Mouse (Mus musculus) small intestine, adult 2 months (tissue): ENCODE measurements around the gene Aldh3b1. TPM values are rescaled to one million over a fixed set of nuclear protein-coding genes. Genes with fewer than 3 reads are reported as not detected.

ENCODE experiments used
- H3K27ac ChIP-seq: fragments of 200-500 bp; 2 replicates; pipeline ENCODE4 v1.5.1; 2012; ENCODE audit warnings: low read depth, low read length, control low read depth, inconsistent platforms; ENCODE audit not compliant: insufficient read depth
- H3K27me3 ChIP-seq: fragments of 200-500 bp; 2 replicates; pipeline ENCODE4 v1.6.1; 2012; ENCODE audit warnings: mild to moderate bottlenecking, moderate library complexity, low read length, inconsistent platforms; ENCODE audit not compliant: control insufficient read depth, insufficient read depth
- H3K36me3 ChIP-seq: fragments of 200-500 bp; 2 replicates; pipeline ENCODE4 v1.6.1; 2012; ENCODE audit warnings: mild to moderate bottlenecking, low read length, control low read depth, inconsistent platforms; ENCODE audit not compliant: control insufficient read depth, insufficient read depth
- H3K4me1 ChIP-seq: fragments of 200-500 bp; 2 replicates; pipeline ENCODE4 v1.6.1; 2012; ENCODE audit warnings: low read length, inconsistent platforms, mixed read lengths; ENCODE audit not compliant: control insufficient read depth, insufficient read depth, insufficient read length
- H3K4me3 ChIP-seq: fragments of 200-500 bp; 2 replicates; pipeline ENCODE4 v1.5.1; 2012; ENCODE audit warnings: low read depth, mild to moderate bottlenecking, control low read depth, inconsistent platforms, low read length, moderate library complexity
- CTCF ChIP-seq: fragments of 200-500 bp; IDR thresholded peaks from 2 replicates; pipeline ENCODE4 v1.5.1; 2012; ENCODE audit warnings: low read depth, mild to moderate bottlenecking, control low read depth, inconsistent platforms, low read length, moderate library complexity, mixed read lengths; ENCODE audit not compliant: insufficient replicate concordance, insufficient read length; ENCODE audit errors: extremely low read depth
- POLR2A ChIP-seq: fragments of 200-500 bp; IDR thresholded peaks from 2 replicates; pipeline ENCODE4 v1.6.1; 2012; ENCODE audit warnings: low read depth, mild to moderate bottlenecking, control low read depth, inconsistent platforms, low read length, moderate library complexity
- WGBS: fragments of 180-500 bp; shearing (Covaris S2); methylation state at CpG from one replicate; pipeline ENCODE4 v1.1.7; 2018; 5-methylcytosine and 5-hydroxymethylcytosine counted together
- polyA plus RNA-seq: library from polyadenylated mRNA; depleted of rRNA; stranded (reverse); fragments of >200 nt; gene quantifications from 2 replicates; pipeline ENCODE4 v1.2.3, GENCODE M21; 2012; rRNA removed

The Aldh3b1 gene
- polyA plus RNA-seq, 1 experiment = 43.0 TPM

- H3K27ac ChIP-seq = no peak overlapping the region
- no peak overlapping the region for H3K4me3 ChIP-seq
- 21% methylated on average over 4 of the region's 4 CpGs for WGBS
- peaks cover 8% of the 10 kb centered on the region for H3K36me3 ChIP-seq
- TF ChIP-seq POLR2A = no peak
- TF ChIP-seq CTCF = no peak
- peaks cover 10% of the 10 kb centered on the region; the same call in 1 of the 2 replicates for H3K4me1 ChIP-seq
- H3K27me3 ChIP-seq = no peaks in the 10 kb centered on the region
Observed at GRCm38 (mm10) chr19:3872373-3872772, 57.2 kb downstream of the Aldh3b1 start.

GRCm38 (mm10) chr19:3871468-3871867 is 58.1 kb downstream of the Aldh3b1 start:
- Histone ChIP-seq H3K4me1 (peaks cover 10% of the 10 kb centered on the region; the same call in 1 of the 2 replicates), H3K36me3 (peaks cover 10% of the 10 kb centered on the region)
- TF ChIP-seq CTCF = no peak
- no peak for TF ChIP-seq POLR2A

DNA sequence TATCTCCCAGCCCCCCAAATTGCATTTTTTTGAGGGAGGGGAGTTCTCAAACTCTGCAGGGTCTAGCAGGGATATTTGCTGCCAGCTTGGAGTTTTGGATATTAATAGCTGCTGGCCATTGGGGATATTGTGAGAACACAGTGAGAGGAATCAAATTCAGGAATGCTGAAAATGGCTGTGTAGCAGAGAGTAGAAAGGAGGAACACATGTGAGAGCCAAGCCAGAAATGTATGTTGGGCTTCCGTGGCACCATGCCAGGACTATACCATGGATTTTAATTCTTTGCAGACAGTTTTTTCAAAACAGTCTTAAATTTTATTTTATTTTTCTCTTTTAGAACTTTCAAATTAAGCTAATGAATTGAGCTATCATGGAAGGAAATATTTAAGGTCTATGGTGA is 61.3 kb downstream of the Aldh3b1 start:
- TF ChIP-seq CTCF (no peak), POLR2A (no peak)
- WGBS = 89% methylated on average over 1 of the region's 1 CpGs

More at GRCm38 (mm10) chr19:3871468-3871867, 58.1 kb downstream of the Aldh3b1 start:
- Histone ChIP-seq H3K4me3 (no peak overlapping the region), H3K27ac (no peak overlapping the region), H3K27me3 (no peaks in the 10 kb centered on the region)

DNA sequence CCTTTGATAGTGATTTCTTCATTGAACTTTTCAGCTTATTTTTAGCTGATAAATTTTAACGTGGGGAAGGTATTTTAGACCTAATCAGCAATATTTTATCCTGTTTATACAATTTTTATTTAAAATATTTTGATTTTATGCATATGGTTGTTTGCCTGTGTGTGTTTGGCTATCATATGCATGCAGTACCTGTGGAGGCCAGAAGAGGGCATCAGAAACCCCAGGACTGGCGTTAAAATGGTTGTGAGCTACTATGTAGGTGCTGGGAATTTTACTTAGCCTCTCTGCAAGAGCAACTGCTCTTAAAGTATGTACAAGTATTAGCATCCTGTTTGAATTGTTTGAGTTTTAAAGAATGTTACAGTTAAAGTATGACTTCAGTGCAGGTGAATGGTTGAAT is 64.6 kb downstream of the Aldh3b1 start:
- no peak overlapping the region for H3K4me3 ChIP-seq
- H3K4me1 ChIP-seq = peaks cover 5% of the 10 kb centered on the region; the same call in 1 of the 2 replicates
- no peaks in the 10 kb centered on the region for H3K27me3 ChIP-seq
- peaks cover 23% of the 10 kb centered on the region for H3K36me3 ChIP-seq
- WGBS = 74% methylated on average over 2 of the region's 2 CpGs
- TF ChIP-seq POLR2A (no peak), CTCF (no peak)
- H3K27ac ChIP-seq = no peak overlapping the region

More for the DNA sequence above, 61.3 kb downstream of the Aldh3b1 start:
- H3K4me1 ChIP-seq = peaks cover 7% of the 10 kb centered on the region; the same call in 1 of the 2 replicates
- no peaks in the 10 kb centered on the region for H3K27me3 ChIP-seq
- no peak overlapping the region for H3K4me3 ChIP-seq
- no peak overlapping the region for H3K27ac ChIP-seq
- H3K36me3 ChIP-seq = peaks cover 17% of the 10 kb centered on the region

Other genes starting within 250 kb of the Aldh3b1 start
- gene Lrp5, start 243.2 kb downstream of the Aldh3b1 start, polyA plus RNA-seq = 50.9 and 96.7 TPM in 2 replicates
- gene 1810055G02Rik, start 221.5 kb downstream of the Aldh3b1 start, polyA plus RNA-seq = 180 and 300 TPM in 2 replicates
- 7.4 and 16.8 TPM in 2 replicates for gene Kmt5b, start 162.4 kb downstream of the Aldh3b1 start, polyA plus RNA-seq
- 85.2 and 214 TPM in 2 replicates for gene Chka, start 78.0 kb downstream of the Aldh3b1 start, polyA plus RNA-seq
- gene Tcirg1, start 22.7 kb downstream of the Aldh3b1 start, polyA plus RNA-seq = 107 and 148 TPM in 2 replicates
- 303 and 423 TPM in 2 replicates for gene Ndufs8, start 17.0 kb downstream of the Aldh3b1 start, polyA plus RNA-seq
- 108 and 140 TPM in 2 replicates for gene Unc93b1, start 5.4 kb upstream of the Aldh3b1 start, polyA plus RNA-seq
- gene Aldh3b3, start 28.8 kb upstream of the Aldh3b1 start, polyA plus RNA-seq = not detected in 2 replicates
- 0.55 and 1.5 TPM in 2 replicates for gene Aldh3b2, start 42.5 kb upstream of the Aldh3b1 start, polyA plus RNA-seq
- 99.4 and 147 TPM in 2 replicates for gene Acy3, start 56.8 kb upstream of the Aldh3b1 start, polyA plus RNA-seq
- gene Tbx10, start 62.9 kb upstream of the Aldh3b1 start, polyA plus RNA-seq = 0.10 TPM in 1 of 2 replicates, not detected in the other
- 30.6 and 33.7 TPM in 2 replicates for gene Nudt8, start 70.8 kb upstream of the Aldh3b1 start, polyA plus RNA-seq
- 0.77 and 0.90 TPM in 2 replicates for gene Gm49405, start 70.8 kb upstream of the Aldh3b1 start, polyA plus RNA-seq
- 5.1 and 8.2 TPM in 2 replicates for gene Doc2g, start 73.5 kb upstream of the Aldh3b1 start, polyA plus RNA-seq
- 92.8 and 170 TPM in 2 replicates for gene Ndufv1, start 83.0 kb upstream of the Aldh3b1 start, polyA plus RNA-seq
- gene Gstp1, start 108.2 kb upstream of the Aldh3b1 start, polyA plus RNA-seq = 798 and 1,214 TPM in 2 replicates
- 231 and 289 TPM in 2 replicates for gene Gstp2, start 116.2 kb upstream of the Aldh3b1 start, polyA plus RNA-seq
- gene Gstp3, start 129.8 kb upstream of the Aldh3b1 start, polyA plus RNA-seq = 11.8 and 15.0 TPM in 2 replicates
- 24.8 TPM in 1 of 2 replicates, not detected in the other for gene Cabp2, start 151.8 kb upstream of the Aldh3b1 start, polyA plus RNA-seq
- 186 and 366 TPM in 2 replicates for gene Cdk2ap2, start 167.4 kb upstream of the Aldh3b1 start, polyA plus RNA-seq
- 108 and 197 TPM in 2 replicates for gene Pitpnm1, start 170.2 kb upstream of the Aldh3b1 start, polyA plus RNA-seq
- gene Aip, start 196.1 kb upstream of the Aldh3b1 start, polyA plus RNA-seq = 41.3 and 59.8 TPM in 2 replicates
- gene Gpr152, start 210.0 kb upstream of the Aldh3b1 start, polyA plus RNA-seq = 0.06 TPM in 1 of 2 replicates, not detected in the other
- 0.25 and 0.42 TPM in 2 replicates for gene Cabp4, start 214.2 kb upstream of the Aldh3b1 start, polyA plus RNA-seq
- 264 and 493 TPM in 2 replicates for gene Coro1b, start 218.8 kb upstream of the Aldh3b1 start, polyA plus RNA-seq
- gene Ptprcap, start 223.8 kb upstream of the Aldh3b1 start, polyA plus RNA-seq = 95.3 and 169 TPM in 2 replicates
- gene Rps6kb2, start 233.5 kb upstream of the Aldh3b1 start, polyA plus RNA-seq = 37.9 and 42.5 TPM in 2 replicates
- gene Carns1, start 245.7 kb upstream of the Aldh3b1 start, polyA plus RNA-seq = 3.7 and 4.4 TPM in 2 replicates